Mouse (Mus musculus) kidney, adult 9 months (tissue): ENCODE results near the gene Rpl41.
"Not testable (repeated sequence)": the region's sequence is repeated elsewhere in the genome, so short reads cannot be mapped to it uniquely, and the experiment has no call there.

Experiments
- DNase-seq: peaks from one replicate; pipeline ENCODE4 v3.0.0; 2022

Rpl41 gene

DNA sequence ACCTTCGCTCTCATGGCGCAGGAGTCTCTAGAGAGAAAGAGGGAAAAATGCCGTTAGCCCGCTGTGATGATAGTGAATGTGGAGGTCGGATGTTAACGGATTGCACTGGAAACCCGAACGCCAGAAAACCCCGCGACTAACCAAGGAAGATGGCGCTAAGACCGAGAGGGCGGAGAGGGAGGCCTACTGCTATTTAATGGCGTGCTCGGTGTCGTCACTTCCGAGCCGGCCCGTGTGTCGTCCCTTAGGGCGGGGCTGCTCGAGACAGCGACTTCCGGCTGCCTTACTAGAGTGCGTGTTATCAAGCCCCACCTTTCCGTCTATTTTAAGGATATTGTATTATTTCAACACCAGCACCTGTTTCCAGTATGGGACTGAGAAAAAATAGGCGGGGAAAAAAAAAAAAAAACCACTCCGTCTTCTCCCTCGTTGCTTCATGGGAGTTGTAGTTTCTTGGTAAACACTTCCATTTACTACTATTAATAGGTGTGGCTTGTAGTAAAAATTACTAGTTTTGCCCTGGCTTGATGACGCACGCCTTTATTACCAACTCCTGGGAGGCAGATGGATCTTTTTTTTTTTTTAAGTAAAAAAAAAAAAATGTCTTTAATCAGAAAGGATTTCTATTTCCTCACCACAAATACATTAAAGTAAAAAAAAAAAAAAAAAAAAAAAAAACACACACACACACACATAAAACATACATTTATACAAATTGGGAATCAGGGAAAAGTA is at the start of gene Rpl41:
Rpl41 (minus strand) TSS at position 359 of the 735 bp plus-strand sequence.
- peak; percentile 96 for DNase-seq

DNA sequence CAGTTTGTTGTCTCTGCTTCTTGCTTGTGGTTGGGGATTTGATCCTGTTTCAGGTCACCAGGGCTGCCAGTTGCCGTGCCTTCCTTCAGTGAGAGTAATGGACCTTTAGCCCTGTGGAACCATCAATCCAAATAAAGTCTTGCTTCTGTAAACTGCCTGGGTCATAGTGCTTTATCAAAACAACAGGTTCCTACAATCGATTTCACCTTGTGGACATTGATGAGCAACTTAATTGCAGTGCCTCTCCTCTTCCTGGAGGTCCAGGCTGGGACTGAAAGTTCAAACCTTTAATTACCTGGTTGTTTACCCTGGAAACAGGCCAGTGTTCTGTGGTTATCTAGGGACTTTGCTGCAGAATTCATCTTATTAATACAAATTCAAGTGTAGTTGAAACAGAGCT is 49.4 kb upstream of the Rpl41 start:
- no peak for DNase-seq

DNA sequence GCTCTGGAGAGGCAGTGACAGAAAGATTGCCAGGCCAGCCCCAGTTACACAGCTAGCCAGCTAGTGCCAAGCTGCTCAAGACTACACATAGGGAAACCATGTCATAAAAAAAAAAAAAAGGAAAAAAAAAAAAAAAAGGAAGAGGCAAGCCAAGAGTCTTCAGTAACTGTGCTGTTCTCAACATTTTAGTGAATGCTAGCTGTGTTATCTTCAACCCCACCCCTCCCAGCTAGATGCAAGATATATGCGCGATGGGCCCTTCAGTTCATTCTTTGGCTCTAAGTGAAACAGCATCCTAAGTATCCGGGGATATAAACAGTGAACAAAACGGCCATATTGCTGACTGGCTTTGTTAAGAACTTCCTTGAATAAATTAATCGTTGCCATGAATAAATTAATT is 43.7 kb upstream of the Rpl41 start:
- DNase-seq: no peak

DNA sequence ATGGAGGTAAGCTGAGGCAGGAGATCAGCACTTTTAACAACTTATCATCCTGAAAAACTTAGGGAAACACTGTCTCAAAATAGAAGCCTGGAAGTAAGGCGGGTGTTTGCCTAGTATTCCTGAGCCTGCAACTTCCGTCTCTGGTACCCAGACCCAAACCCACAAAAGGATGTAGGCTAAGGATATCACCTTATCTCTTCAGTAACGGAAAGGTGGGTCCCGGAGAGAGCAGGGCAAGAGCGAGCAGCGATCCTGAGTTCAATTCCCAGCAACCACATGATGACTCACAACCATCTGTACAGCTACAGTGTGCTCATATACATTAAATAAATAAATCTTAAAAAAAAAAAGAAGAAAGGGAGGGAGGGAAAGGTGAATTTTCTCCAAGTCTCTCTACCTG is 42.3 kb upstream of the Rpl41 start:
- no peak for DNase-seq

DNA sequence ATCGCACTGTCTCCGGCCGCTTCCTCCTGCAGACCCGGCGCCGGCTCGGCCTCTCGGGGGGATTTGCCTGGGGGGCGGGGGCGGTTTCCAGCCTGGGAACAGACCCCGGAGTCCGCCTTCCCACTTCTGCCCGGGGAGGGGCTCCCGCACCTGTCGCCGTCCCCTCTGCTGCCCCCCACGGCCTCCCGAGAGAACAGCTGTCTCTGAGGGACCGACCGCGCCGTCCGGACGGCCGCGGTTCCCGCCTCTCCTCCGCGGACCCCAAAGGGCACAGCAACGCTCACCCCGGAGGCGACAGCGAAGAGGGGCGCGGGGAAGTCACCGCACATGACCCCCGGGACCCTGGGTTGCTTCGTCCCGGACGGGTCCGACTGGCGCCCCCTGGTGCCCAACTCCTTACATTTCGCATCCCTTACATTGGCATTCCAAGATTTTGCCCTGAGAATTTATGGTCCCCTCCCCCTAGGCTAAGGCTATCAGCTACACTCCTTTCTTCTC is 41.1 kb upstream of the Rpl41 start:
- DNase-seq: peak; percentile 77

DNA sequence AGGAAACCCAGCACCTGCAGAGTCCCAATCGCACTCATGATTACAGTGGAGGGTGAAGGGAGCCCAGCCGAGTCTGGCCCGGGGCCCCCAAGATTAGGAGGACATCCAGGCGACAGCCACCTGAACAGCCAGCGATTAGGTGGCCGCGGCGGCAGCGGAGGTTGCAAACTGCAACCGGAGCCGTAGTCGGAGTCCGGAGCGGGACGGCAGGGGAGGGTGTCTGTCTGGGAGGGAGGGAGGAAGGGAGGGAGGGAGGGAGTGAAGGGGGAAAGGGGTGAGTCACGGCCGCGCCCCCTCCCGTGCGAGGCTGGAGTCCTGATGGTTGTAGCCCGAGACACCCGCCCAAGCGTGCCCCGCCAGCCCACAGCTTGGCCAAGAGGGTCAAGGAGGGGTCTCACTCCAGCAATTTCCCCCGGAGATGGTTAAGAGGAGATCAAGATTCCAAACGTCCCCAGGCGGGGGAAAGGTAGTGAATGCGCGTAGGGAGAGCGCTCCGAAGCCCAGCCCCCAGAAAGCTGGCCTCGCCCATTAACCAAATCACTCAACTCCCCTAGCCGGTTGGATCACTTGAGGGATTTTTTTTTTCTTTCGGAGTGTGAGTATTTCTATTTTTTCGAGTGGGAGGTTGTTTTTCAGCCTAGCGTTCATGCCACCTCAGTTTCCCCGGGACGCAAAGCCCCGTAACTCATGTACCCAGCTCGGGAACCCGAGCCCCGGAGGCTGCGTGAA is 40.5 kb upstream of the Rpl41 start, which contains the start of gene Erbb3:
Erbb3 (minus strand) TSS at position 189 of the 729 bp plus-strand sequence.
- DNase-seq: peak; percentile 85

DNA sequence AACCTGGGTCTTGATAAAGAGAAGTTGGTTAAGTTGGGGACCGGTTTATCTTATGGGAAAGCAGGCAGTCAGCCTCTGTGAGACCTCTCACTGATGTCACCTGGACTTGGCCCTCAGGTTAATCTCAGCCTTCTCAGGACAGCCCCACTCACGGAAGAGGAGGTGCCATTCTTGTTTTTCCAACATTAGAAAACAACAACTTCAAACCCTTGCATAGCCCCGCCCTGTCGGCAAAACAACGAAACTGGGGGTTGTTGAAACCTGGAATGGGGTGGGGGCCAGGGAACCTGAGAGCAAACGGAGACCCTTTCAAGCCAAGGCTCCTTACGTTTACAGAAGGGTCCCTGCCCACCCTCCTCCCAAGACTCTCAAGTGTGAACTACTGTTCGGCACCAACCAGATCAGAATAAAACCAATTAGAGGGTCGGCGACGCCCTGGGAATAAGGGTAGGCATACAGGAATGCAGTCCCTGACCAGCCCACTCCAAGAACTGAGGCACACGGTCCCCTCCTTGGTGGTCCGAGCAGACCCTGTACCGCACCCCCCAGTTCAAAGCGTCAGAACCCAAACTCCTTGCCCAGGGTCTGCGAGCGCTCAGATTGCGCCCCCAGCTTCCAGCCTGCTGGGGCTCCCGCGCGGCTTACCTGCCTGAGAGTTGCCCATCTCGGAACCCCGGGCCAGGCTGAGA is 39.8 kb upstream of the Rpl41 start:
- DNase-seq: peak; percentile 86

DNA sequence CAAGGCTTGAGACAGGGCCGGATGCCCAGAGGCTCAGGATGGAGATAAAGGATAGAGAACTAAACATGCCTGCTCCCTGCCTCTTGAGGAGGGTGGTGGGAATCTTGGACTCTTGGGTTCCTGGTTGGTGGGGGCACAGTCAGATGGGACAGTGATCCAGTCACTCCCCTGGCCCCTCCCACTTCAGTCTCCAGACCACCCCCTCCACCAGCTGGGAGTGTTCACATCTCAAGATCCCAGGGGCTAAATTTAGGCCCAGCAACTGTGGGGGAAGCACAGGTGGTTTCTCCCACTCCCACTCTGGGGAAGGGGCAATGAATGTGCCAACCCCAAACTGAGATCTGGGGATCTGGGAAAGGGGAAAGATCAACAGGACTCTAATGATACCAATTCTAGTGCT is 39.0 kb upstream of the Rpl41 start:
- peak; percentile 52 for DNase-seq

DNA sequence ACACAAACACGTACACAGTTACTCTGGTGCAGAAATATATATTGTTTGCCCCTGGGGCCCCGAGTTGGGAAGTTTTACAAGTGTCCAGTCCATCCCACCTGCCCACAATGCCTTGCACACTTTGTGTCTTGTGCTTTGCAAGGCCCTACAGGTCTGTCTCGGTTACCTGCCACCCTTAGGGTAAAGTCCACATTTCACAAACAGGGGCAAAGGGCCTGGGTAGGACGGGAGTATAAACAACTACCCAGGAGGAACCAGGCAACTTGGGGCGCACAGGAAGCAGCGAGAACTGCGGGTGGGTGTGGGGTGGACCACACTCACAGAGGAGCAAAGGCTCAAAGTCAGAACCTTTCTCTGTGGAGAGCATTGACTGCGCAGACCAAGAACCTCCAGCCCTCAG is 38.6 kb upstream of the Rpl41 start:
- peak; percentile 92 for DNase-seq

DNA sequence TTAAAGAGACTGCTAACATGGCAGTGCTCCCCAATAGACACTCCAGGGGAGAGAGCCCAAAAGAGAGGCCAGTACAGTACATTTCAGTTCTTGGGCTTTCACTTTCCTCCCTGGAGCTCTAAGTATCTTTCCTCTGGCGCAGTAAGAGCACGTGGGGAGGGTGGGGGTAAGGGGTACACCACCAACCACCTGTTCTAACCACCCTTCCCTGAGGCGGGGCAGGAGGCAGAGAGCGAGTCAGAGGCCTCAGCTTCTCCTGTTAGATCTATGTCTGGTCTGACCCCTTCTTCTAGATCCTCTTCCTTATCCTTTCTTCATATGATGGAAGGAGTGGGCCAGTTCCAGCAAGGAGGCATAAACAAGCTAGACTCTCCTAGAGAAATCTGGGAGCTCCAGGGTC is 38.0 kb upstream of the Rpl41 start:
- no peak for DNase-seq

DNA sequence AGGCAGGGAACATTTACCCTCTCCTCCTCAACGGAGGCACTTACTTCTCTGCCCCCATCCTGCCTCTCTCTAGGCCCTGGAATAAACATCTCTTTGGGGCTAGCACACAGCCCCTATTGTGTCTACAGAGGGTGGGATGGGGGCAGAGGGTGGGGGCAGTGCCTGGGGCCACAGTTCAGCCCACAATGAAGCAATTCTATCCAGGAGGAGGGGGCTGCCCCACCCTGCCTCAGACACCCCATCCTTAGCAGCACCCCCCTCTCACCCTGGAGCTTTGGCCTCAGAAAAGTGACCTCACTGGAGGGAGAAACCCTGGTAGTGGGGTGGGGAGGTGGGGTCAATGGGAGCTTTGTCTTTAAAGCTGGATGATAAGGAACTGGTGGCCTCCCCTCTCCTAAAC is 37.4 kb upstream of the Rpl41 start:
- no peak for DNase-seq

DNA sequence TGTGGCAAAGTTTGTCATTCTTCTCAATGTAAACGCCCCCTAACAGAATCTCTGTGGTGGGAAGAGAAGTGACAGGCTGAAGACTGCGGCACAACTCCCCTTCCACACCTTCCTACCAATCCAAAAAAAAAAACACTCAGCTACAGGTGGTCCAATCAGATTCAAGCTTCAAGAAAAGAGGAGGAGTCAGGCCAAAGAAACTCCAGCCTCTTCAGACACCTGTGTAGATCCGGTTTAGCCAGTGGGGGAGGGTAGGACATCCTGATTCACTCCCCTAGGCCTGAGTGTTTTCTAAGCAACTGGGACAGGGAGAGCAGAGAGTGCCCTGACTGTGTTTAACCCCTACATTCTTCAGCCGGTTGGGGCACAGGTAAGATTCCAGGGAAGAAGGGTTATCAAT is 35.3 kb upstream of the Rpl41 start:
- DNase-seq: peak; percentile 83

DNA sequence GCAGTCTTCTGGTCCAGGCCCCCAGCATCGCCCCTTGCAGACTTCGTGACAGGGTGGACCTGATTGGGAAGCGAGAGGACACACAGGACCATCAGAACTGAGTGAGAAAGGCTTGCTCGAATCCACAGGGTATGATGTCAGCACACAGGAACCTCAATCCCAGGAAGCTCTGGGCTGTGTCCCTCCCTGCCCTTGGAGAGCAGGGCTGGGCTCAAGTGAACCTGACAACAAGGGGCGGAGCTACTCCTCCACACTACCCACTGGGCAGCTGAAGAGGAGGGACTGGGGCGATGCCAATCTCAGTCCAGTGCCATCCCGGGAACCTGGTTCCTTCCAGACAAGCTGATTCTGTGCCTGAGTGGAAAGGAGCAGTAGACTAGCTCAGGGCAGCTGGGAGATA is 34.5 kb upstream of the Rpl41 start:
- peak; percentile 95 for DNase-seq

DNA sequence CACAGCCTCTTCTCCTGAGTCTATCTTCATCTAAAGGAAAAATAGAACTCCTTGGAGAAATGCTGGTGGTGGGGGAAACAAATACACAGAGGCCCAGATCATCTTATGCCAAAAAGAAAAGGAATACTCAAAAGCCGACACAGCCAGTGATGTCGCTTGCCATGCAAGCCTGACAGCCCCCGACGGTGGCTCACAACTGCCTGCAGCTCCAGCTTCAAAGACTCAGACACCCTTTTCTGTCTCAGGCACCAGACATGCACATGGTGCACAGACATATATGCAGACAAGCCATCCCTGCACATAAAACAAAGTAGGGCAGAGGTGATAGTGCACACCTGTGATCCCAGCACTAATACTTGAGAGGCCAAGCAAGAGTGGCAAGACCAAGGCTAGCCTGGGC is 30.6 kb upstream of the Rpl41 start:
- no peak for DNase-seq

DNA sequence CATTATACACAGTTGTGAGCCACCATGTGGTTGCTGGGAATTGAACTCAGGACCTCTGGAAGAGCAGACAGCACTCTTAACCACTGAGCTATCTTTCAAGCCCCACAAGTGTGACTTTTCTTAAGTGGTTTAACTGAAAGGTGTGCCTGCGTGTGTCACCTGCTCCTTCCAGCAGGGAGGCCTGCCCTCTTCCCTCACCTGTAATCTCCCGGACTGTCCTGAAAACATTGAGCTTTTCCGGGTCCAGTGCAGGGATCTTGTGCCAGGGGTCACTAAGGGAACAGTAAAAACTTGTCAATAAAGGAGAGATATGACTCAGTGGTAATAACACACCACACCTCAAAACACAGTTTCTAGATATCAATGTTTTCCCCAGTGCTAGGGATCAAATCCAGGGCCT is 30.2 kb upstream of the Rpl41 start:
- DNase-seq: no peak

DNA sequence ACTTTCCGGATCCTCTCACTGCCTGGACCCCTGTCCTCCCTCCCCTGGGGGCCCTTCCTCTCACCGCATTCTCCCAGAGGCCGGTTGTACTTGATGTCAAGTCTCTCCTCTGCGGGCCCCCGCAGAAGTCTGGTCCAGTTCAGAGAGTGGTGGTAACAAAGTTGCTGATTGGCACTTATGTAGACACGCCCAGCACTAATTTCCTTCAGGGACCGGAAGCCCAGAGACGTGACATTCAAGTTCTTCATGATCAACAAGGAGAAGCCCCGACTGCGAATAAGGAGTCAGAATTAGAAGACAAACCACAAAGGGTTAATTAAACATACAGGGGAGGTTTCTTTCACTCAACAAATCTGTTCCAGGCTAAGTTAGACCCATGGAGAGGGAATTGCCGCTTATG is 29.2 kb upstream of the Rpl41 start:
- DNase-seq: no peak

DNA sequence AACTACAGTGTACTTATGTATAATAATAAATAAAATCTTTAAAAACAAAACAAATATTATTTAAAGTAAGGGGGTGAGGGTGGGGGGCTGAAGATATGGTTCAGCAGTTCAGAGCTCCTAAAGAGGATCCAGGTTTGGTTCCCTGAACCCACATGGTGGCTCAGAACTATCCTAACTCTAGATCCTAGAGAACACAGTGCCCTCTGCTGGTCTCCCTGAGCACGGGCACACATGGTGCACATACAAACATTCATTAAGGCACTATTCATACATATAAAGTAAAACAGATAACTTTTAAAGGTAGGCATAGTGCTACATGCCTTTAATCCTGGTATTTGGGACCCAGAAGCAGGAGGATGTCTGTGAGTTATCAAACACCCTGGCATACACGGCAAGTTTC is 26.0 kb upstream of the Rpl41 start:
- DNase-seq: no peak

DNA sequence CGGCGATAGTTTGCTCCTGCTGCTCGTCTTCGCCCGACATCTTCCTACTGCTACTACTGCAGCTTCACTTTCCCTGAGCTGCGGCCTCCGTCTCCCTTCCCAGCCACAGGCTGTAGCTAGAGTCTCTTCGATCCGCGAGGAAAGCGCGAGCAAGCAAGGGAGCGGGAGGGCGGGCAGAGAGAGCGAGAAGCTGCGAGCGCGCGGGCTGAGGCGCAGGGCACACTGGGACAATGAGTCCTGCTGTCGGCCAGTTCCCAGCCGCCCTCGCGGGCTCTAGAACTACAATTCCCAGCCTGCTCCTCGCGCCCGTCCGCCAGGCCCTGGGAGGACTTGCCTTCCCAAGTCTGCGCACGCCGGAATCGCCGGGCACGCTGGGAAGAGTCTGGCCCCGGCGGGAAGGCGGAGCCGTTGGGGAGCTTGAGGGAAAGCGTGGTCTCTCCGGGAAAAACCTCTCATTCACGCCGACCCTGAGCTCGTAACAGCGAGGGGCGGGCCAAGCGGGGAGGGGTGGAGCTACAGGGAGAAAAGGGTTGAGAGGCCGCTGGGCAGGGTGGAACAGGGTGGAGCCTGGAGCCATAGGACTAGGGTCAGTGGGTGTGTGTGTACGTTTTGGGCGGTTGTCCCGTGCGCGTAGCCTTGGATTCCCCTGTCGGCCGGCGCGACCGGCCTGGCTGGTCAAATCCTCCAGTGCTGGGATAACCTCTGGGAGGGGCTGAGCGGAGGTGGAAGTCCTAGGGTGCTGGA is 16.9 kb upstream of the Rpl41 start, which contains the start of gene Pa2g4:
Pa2g4 (minus strand) TSS at position 200 of the 744 bp plus-strand sequence.
- DNase-seq: peak; percentile 99

DNA sequence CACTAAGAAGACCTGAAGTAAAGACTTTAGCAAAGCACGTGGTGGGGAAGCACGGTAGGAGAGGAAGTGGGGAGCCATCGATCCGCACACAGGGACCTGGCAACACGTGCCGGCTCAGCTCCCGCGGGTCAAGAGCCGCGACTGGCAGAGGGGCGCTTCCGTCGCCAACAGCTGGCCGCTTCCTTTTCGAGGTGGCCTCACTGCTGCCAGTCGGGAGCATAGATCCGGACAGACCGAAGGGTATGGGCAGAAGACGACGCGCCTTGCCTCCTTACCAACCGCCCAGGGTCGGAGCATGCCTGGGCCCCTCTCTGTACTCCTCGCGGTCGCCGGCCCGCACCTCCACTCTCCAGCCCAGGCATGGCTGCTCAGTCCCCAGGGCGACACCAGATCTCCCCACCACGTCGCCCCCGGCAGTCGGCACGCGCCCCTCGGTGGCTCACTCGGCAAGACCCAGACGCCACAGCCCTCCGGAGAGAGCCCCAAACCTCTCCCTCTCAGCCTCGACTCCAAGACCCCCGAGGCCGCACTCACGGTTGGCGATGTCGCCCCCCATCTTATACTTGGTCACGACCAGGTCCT is 16.2 kb upstream of the Rpl41 start:
- DNase-seq: no peak

DNA sequence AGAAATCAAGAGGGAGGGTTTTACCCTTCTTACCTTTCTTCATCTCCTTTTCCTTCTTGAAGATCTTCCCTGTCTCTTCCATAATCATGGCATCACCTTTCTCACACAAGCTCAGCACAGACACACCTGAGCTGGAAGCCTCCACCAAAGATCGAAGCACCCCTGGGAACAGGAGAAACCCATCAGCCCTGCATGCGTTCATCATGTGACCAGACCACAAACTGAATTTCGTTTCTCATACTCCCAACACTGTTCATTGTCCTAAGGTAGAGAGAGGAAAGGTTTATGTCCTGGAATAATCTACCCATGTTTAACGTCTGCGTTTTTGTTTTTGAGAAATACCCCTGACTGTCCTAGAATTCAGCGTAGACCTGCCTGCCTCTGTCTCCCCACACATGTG is 14.4 kb upstream of the Rpl41 start:
- DNase-seq: no peak

DNA sequence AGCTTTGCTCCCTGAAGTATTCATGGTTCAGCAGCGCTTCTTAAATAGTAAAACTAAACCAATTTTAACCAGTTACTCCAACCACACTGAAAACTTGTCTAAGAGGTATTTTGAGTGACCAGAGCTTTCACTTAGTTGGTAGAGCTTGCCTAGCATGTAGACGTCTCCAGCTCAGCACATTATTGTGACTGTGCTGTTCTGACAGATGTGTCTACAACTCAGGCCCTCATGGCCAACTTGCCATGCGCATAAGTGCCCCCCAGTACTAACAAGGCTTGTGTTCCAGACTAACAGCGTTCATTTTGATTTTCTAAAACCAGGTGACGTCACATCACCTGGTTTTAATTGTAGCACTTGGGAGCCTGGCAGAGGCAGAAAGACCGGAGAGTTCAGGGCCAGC is 7.9 kb upstream of the Rpl41 start:
- no peak for DNase-seq

DNA sequence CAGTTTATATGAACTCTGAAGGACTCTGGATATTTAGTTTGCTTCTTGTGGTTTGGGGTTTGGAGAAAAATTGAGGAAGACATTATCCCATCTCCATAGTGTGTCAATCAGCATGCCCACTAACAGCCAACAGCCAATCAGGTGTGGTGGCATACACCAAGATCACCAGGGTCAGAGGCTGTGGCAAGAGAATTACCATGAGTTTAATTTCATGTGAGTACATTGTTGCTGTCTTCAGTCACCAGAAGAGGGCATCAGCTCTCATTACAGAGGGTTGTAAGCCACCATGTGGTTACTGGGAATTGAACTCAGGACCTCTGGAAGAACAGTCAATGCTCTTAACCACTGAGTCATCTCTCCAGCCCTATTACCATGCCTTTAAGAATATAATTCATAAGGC is 7.2 kb upstream of the Rpl41 start:
- DNase-seq: no peak

DNA sequence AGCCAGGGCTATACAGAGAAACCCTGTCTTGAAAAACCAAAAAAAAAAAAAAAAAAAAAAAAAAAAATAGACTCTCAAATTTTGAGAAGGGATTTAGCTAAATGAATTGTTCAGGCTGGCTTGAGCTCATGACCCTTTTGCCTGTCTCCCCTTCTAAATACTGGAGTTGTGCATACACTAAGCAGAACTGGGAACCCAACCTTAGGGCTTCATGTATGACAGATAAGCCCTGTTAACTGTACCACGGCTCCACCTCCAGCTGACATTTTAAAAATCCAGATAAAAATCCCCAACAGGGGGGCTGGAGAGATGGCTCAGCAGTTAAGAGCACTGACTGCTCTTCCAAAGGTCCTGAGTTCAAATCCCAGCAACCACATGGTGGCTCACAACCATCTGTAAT is 6.5 kb upstream of the Rpl41 start:
- not testable (repeated sequence) for DNase-seq
